Mouse (Mus musculus) urinary bladder, postnatal 25 days (tissue): ENCODE data around the gene Ankfn1.

Experiments used
- DNase-seq: peaks from one replicate; pipeline ENCODE4 v3.0.0; 2022; ENCODE audit warnings: low spot score

Gene Ankfn1

DNA sequence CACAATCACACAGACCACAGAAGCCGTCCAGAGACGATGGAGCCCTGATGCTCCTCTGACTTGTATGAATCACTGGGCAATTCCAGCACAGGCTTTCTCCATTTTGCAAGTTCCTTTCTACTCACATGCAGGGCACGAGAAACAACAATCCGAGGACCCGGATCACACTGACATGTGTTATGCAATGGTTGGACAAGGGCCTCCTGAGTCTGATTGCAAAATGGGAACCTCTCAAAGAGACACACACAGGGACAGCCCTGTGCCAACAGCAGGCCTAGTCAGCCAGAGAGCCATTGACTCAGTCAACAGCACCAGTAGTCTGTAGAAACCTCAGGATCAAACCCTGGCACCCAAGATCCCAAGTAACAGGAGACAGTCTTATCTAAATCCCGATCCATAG is 318.0 kb downstream of the Ankfn1 start:
- no peak for DNase-seq

DNA sequence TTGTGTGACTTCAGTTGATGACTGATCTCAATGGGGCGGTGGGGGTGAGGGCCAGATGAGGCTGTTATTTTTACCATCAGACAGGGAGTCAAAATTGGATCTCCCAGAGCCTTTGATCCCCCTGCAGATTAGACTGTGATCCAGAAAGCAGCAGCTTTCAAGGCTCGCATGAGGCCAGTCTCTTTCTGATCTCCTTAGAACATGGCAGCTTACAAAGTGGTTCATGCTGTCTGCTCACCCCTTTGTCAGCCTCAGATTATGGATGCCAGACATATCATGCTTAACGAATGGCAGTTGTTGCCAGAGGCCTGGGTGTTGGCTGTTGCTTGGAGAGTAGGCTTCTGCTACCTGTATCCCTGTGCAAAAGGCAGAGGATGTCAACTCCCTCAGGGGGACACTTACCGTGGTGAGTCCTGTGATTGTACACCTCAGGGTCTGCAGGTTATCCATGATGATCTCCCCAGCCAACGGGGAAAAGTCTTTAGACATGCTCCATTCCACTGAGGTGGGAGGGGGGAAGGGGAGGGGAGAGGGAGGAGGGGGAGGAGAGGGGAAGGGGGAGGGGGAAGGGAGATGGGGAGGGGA is 321.7 kb downstream of the Ankfn1 start:
- DNase-seq: no peak

DNA sequence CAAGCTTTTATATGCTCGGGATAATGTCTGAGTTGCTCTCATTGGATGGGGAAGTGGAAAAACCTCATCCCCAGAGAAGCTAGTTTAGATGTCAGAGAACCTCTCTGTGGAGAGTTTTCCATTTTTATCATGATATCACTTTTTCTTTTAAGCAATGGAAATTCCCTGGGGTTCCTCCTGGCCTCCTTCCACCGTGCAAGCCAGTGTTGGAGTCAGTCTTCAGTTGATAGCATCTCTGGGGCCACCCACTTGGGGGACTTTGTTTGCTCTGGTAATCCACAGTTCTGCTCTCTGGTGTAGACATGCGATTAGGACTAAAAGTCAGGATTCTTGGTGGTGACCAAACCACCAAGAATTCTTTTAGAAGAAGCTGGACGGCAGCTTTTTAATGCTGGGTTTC is 322.8 kb downstream of the Ankfn1 start:
- no peak for DNase-seq

DNA sequence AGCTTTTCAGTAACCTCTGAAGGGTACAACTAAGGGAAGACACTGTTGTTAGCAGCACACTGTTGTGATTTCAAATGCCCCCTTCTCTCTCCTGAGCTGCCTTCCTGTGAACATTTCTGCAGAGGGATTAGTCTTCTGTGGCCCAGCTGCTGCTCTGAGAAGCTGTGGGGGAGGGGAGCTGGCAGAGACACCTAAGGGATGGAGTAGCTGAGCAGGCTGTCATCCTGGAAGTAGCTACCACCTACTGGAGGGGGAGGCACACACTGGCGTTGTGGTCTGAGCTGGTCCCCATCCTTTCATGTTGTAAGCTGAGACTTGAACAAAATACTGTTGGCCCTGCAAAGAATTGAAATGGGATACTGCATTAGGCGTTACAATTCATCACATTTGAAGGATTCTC is 324.6 kb downstream of the Ankfn1 start:
- DNase-seq: no peak

DNA sequence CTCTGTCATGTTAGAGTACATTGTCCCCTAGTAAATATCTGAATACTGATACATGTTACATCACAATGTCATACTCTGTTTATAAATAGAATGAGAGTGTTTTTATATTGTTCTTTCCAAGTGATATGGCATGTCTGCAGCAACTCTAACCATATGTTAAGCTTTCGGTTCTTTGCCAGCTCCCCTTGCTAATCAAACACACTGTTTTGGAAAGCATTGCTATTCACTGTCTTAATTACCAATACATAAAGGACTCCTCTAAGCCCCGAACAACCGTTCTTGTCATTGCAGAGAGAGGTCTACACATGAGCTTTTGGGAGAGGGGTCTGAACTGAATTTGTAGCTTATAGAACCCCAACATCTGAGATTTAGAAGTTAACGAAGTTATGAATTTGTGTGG is 327.0 kb downstream of the Ankfn1 start:
- DNase-seq: no peak

DNA sequence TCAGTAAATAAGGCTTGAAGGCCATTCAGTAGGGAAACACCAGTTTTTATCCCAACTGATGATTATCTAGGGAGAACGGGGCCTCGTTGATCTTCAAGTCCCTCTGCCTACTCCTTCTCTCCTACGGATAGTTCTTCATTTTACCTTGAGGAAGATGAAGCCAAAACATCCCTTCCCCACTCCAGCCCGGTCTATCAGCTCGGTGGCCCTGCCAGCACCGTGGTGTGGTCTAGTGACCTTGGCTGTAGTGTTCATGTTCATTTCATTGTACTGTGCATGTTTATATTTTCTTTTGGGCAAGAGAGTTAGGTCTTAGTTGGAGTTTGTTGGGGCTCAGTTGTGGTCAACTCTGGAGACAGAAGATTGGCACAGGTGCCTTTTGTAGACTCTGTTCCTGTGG is 328.5 kb downstream of the Ankfn1 start:
- DNase-seq: no peak

DNA sequence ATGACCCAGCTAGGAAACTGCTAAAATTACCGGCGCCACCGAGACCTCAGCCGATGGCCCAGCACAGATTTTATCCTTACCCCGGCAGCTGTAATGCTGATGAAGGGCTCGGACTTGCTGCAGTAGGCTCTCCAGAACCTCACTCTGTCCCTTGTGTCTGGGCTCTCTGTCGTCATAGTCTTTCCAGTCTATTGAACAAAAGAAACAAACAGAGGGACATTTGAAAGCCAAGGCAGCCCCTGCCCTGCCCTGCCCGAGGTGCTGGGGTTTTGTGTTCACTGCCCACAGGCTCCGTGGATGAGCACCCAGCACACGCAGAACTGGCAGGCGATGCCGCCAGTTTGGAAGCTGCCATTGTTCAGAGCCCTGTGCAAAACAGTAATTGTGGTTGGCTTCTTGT is 330.0 kb downstream of the Ankfn1 start:
- no peak for DNase-seq

DNA sequence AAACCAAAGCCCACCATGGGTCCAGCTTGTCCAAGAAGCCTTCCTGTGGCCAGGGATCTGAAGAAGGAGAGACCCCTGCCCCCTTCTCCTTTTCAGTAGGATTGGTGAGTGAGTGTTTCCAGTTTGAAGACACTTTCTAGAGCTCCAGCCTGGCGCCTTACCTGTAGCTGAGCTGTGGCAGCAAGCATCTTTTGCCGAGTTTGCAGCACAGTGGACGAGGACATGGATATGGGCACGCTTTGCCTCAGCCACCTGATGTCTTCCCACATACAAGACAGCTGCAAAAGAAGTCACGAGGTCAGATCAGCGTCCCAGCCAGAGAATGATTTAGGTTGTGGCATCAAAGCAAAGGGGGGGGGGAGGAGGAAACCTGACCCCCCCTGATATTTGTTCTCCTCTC is 336.9 kb downstream of the Ankfn1 start:
- no peak for DNase-seq

DNA sequence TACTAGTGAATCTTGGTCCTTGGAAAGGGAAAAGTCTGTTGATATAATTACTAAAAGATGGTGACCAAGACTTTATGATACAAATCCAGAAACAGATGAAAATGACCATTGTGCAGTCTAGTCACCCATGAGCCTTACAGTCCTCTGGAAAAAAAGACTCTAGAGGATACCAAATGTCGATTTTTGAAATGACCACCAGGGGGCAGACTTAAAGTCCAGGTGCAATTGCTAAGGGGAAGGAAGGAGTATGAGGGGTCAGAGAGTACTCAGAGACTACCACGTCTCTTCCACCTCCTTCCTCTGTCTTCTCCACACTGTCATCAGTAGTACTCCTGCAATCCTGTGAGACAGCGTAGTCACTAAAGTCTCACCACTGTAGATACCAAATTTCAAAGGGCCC is 353.1 kb downstream of the Ankfn1 start:
- DNase-seq: peak; percentile 21

DNA sequence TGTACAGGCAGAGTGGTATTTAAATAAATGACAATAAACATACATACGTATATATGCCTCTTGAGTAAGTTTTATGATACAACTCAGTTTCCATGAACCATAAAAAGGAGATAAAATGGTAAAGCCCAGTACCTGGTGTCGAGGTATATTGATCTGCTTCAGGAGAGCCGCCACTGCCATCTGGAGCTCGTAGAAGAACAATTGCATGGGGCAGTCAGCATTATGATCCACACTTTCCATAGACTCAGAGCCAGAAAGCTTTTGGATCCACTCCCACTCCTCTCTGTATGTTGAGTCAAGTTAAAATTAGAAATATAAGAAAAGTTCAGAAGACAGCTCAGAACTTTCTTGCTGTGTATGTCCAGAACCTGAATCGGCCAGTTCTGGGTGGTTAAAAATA is 354.8 kb downstream of the Ankfn1 start:
- no peak for DNase-seq

DNA sequence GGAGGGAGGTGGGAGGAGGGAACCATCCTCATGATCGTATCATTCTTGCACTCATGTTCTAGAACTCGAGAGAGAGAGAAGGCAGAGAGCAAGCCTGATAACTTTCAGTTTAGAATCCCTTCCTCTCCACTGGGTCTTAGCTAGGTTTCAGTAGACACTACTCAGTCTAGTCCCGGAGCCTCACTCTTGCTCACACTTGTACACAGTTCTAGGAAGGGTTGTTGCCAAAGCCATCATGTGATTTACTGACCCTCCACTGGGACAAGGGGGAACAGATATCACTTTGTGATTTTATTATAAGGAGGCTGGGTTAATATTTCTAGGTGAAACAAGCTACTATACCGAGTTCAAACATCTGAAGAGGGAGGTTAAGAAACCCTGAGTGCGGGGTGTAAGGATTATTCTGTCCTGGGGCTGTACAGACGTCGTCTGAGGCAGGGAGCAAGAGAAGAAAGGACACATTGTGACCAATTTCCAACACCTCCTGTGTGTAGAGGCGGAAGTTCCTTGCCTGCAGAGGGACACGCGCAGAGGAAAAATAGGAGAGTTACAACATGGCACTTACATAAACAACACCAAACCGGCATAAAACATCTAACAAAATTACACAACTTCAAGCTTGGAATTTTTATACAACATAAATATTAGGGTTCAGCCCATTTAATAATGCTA is 356.6 kb downstream of the Ankfn1 start:
- no peak for DNase-seq

DNA sequence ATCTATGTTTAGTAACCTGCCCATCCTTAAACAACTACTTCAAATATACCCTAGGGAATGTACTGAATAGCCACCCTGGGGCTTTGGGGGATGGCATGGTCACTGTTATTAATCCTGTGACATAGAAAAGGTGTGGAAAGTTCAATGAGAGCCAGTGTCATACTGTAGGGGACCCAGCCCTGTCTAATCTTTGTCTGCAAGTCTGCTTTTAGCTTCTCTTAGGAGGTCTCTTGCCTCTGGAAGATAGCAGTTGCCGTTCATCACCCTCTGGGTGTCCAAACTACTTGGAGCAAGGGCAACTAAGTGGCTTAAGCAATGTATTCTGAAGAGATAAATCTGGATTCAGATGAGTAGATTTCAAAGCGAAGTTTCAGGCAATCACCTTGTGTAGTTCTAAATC is 357.6 kb downstream of the Ankfn1 start:
- DNase-seq: no peak

DNA sequence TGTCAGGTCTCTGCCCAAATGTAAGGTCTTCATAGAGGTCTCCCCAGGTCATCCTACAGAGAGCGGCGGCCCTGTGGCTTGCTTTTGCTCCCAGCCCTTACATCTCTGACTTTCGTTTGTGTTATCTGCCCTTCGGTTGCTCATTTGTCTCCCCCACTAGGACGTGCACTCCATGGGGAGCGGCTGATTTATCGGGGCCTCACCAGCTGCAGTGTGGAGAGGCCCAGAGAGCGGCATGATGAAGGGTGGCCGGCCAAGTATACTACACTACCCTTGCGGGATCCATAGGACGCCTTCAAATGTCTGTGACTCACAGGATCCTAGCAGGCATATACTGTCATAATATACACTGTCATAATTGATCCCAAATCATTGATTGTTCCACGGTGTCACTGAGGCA is 358.8 kb downstream of the Ankfn1 start:
- no peak for DNase-seq

DNA sequence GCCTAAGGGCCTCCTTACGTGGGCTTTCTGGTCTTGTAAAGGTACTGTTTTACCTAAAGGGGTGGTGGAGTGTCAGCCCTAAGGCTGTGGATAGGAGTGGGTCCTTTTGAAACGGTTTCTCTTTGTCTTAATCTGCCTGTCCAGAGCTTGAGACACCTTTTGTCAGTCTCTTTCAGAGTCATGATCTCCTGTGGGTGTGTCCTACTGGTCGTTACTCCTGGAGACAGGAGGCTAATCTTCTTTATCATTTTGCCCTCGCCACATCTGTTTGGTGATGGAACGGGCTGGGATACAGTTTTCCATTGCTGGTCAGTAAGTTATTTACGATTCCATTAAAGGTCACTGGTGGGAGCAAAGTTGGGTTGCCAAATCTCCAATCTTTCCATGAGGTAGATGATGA is 360.7 kb downstream of the Ankfn1 start:
- no peak for DNase-seq

DNA sequence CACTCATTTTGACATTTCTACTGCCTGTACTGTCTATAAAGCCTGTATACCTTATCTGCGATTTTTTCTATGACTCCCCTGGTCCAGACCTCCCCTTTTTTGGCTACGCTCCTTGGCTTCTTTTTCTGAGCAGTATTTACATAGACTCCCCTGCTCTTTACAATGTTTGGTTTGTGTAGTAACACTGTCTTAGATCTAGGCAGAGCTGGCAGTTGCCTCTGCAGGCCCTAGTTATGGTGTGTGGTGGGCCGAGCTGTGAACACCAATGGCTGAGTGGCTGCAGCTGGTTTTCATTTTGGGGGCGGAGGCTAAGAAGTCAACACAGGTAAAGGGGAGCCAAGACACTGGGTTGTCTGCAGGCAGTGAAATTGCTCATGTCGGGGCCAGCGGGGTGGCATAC is 368.7 kb downstream of the Ankfn1 start:
- no peak for DNase-seq

DNA sequence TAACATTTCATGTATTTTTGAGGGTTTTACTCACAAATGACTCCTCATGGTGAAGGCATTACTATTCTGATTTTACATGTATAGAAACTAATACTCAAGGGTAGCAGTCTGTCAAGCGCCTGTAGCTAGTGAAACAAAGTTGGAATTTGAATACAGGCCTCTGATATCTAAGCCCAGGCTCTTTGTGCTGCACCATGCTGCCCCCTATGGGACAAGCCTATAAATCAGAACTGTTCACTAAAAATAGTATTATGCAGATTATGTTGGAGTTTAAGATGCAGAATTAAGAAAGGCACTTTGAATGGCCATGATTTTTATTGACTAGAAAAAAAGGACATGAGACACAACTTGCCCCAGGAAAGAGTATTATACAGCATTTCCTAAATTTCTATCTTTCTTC is 373.0 kb downstream of the Ankfn1 start:
- DNase-seq: no peak

DNA sequence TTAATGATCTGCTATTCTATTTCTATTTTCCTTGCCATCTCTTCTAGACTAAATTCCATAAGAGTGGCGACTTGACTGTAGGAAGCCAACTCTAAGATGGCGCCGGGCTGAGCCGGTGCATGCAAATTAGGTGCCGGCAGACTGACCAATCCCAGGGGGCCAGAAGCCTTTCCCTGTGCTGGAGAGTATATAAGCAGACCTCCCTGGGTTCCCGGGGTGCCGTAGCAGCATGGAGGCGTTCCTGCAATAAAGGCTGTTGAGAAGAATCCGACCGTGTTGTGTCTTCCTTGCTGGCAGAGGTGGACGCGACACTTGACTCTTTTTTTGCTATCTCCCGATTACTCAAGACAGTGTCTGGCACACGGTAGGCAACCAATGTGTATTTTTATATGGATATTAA is 374.0 kb downstream of the Ankfn1 start:
- DNase-seq: no peak

DNA sequence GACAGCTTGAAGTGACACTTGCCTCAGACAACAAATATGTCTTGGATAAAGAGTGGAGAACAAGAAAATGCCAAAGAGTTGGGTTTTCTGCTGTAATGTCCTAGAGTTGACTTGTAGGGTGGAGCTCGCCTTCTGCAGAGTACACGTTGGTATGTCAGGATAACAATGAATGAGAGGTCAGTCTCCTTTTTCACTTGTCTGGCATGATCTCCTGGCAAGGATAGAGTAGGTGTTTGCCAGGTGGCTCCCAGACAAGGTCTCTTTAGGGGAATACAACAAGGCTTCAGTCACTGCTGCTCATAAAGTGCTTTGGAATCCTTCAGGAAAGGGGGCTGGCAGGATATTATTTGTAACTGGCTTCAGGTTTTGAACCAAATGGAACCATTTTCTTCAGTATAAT is 388.6 kb downstream of the Ankfn1 start:
- DNase-seq: no peak

DNA sequence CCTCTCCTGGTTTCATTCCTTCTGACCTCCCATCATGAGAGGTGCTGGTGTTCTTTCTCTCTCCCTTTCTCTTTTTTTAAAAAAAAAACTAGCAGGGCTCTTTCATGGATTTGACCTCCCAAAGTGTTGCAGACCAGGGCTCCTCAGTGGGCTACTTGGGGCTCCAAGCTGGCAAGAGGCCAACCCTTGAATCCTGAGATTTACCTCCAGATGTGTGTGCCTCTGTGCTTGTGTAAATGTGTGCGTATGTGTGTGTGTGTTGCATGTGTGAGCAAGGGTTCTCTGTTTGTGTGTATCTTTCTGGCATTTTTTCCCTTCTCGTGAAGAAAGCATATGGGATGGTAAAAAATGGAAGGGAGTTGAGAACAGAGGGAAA is 394.8 kb downstream of the Ankfn1 start:
- no peak for DNase-seq

DNA sequence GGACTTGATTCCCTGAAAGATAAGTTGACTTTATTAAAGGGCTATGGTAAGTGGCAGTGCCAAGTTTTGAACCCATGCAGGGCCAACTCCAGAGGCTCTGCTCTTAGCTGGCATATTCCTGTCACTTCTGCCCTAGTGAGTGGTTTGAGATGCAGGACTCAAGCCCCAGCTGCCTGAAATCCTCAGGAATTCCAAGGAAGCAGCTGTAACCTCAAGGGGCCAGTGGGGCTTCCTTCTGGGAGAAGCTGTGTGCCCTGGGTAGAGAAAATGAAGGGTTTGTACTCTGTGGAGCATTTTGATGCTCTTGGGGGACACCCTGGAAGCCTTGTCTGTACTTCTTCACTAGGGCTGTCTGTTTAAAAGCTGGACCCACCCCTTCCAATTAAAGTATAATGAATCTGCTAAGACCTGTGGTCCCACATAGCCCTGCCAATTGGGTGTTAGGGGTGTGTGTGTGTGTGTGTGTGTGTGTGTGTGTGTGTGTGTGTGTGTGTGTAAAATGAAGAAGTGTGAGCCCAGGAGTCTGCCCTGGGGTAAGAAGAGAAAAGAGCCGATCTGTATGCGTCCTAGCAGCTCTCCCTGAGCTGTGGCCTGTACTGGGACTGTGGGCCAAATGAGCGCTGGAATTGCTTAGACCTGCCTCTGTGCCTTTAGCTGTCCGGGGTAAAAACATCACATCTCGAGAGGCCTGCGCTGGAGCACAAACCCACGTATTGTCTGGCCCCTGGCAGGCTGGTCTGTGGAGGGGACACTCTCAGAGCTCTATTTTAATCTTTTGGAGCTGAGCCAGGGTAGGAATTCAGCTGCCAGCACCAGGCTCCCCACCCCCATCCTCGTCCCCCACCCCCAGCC is 395.4 kb downstream of the Ankfn1 start:
- no peak for DNase-seq

DNA sequence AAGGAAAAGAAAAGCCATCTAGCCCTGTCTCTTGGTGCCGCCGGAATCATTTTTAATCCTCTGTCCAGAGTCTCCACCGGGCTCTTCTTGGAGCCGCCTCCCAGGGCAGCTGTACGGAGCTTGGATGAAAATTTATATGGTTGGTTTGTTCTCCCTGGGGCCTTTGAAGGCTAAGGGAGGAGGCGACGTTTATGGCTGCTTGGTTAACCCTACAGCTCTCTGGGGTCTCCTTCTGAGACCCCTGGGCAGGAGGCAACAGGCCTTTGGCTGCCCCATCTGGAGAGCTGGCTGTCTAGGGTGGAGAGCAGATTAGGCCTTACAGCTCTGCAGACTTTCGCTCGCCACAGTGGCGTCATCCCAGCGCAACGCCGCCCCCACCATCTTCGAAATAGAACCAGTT is 406.5 kb downstream of the Ankfn1 start:
- no peak for DNase-seq

DNA sequence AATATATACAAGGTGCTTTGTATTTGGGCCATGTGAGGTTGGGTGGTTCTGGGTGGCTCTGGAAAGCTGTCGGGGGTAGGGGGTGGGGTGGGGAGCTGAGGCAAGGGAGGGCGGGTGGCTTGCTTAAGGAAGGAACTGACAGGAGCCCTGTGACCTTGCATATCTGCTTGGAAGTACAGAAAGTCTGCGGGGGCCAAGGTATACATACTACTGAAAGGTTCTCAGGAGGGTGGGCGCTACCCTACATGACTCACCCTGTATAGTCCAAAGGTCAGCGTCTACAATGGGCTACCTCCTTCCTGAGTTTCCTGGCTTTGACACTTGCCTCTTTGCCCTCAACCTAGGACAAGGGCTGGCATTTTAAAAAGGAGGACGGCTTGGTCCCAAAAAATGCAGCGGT is 407.1 kb downstream of the Ankfn1 start:
- no peak for DNase-seq

DNA sequence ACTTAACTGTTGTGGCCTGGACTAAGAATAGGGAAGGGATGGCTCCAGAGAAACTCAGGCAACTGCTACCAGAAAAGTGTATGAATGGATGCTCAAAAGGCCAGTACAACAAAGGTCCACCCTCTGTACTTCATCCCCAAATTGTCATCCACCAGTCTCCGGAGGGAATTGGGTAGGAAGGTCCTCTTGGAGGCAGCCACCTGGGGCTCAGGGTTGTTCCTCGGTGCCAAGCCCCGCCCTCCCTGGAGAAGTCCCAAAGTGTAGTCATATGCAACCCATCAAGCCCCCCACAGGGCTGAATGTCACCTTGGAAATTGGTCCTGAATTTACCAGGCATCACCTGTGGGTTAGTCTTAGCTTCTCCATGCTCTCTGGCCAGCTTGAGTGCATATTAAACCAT is 413.5 kb downstream of the Ankfn1 start:
- DNase-seq: no peak

DNA sequence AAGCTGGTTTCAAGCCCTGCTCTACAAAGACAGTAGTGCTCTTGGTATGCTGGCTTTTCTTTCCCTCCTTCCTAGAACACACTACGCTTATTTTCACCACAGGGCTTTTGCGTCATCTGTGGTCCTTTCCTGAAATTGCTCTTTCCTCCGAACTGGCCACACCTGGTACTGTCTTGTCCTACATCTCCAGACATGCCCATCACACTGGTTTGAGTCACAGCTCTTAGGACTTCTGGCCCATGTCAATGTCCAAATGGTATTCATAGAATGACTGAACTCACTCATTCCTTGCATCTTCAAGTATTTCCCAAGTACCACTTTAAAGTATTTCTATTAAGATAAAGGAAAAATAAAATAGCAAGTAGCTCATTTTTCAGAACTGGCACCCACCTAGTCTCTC is 416.6 kb downstream of the Ankfn1 start:
- DNase-seq: no peak
